Mouse (Mus musculus) gonadal fat pad, adult 2 months (tissue): Measurements from ENCODE around the gene 9830107B12Rik. TPM values are rescaled to one million over a fixed set of nuclear protein-coding genes. Genes with fewer than 3 reads are reported as not detected.
"Not testable (repeated sequence)": the region's sequence is repeated elsewhere in the genome, so short reads cannot be mapped to it uniquely, and the experiment has no call there.

Experiments
- DNase-seq: peaks from one replicate; pipeline ENCODE4 v3.0.0-alpha.2; 2012; ENCODE audit warnings: low read depth
- polyA plus RNA-seq: library from polyadenylated mRNA; depleted of rRNA; stranded (reverse); fragments of >200 nt; gene quantifications from 2 replicates; pipeline ENCODE4 v1.2.3, GENCODE M21; 2012; rRNA removed

The 9830107B12Rik gene
- not detected in 2 replicates for polyA plus RNA-seq

DNA sequence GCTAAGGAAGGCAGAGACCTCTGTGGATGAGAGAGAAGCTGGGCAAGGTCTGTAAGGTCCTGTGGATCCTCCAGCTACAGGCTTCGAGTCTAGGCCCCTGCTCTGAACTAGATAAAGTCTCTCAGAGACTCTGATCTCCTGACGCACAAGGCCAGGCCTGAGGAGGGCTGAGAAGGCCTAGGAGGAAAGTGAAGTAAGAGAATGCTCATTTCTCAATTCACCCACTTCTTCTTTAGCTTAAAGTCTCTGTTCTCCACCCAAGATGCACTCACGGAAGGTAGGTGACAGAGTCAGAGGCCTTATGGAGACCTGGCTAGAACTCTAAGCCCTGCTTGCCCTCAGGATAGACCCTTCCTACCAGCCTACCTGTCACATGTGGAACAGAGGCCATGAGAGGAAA lies at the start of gene 9830107B12Rik:
TSS of gene 9830107B12Rik (minus strand) at position 149 of the 400 bp plus-strand sequence.
- DNase-seq, result no peak

DNA sequence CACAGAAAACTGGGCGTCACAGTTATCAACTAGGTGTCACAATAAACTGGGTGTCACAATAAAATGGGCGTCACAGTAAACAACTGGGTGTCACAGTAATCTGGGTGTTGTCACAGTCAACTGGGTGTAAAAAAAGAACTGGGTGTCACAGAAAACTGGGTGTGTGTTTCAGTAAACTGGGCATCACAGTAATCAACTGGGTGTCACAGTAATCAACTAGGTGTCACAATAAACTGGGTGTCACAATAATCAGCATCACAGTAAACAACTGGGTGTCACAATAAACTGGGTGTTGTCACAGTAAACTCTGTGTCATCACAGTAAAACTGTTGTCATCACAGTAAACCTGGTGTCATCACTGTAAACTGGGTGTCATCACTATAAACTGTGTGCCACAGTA lies 46.3 kb upstream of the 9830107B12Rik start:
- DNase-seq, result no peak

DNA sequence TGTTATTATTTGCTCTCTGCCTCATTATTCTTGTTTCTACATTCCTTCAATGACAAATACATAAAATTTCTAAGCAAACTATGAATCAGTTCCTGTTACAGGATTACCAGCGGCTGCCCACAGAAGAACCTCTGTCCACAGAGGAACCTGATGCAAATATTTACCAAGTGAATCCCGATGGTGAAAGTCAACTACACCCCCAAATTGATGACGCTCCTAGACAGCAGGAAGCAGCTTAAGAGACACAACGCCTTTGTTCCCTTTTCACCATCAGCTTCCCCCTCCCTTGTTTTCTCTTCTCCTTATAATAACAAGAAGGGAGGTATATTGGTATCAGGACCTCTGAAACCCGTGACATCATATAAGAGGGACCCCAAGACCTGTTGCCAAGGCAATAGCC lies 39.2 kb upstream of the 9830107B12Rik start:
- no peak for DNase-seq

DNA sequence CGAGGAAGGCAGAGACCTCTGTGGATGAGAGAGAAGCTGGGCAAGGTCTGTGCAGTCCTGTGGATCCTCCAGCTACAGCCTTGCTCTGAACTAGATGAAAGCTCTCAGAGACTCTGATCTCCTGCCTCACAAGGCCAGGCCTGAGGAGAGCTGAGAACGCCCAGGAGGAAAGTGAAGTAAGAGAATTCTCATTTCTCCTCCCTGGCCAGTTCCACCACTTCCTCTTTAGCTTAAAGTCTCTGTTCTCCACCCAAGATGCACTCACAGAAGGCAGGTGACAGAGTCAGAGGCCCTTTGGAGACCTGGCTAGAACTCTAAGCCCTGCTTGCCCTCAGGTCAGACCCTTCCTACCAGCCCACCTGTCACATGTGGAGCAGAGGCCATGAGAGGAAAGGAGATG lies 21.0 kb upstream of the 9830107B12Rik start, which contains the start of gene A530064D06Rik:
TSS of gene A530064D06Rik (minus strand) at position 173 of the 400 bp plus-strand sequence.
- not testable (repeated sequence) for DNase-seq

DNA sequence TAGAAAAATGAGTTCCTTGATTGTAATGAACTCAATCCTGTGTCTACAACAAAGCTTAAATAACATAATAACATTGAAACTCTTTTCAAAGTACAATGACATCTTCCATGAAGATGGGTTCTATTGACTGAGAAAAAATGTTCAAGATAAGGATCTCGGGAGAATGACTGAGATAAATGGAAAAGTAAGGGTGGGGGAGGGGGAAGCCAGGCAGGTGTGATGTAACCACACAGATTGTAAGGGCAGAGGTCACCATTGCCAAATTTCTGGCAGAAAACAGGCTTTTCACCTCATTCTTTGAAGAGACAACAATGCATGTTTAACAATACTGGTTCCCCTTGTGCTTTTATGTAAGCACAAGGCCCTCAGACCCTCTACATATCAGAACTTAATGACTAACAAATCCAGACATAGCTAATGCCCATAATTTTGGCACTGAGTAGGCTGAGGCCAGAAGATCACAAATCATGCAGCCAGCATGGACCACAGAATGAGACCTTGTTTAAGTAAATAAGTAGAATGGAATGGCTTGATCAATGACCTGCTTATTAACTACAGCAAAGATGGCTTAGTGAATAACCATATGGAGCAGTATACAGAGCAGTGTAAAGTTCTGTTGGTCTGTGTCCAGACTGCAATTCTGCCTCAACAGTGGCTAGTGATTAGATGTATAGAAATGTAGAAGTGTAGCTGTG lies 11.5 kb upstream of the 9830107B12Rik start:
- no peak for DNase-seq

DNA sequence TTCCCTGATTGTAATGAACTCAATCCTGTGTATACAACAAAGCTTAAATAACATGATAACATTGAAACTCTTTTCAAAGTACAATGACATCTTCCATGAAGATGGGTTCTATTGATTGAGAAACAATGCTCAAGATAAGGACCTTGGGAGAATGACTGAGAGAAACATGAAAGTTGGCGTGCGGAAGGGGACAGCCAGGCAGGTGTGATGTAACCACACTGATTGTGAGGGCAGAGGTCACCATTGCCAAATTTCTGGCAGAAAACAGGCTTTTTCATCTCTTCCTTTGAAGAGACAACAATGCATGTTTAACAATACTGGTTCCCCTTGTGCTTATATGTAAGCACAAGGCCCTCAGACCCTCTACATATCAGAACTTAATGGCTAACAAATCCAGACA lies 13.3 kb downstream of the 9830107B12Rik start:
- DNase-seq, result no peak

DNA sequence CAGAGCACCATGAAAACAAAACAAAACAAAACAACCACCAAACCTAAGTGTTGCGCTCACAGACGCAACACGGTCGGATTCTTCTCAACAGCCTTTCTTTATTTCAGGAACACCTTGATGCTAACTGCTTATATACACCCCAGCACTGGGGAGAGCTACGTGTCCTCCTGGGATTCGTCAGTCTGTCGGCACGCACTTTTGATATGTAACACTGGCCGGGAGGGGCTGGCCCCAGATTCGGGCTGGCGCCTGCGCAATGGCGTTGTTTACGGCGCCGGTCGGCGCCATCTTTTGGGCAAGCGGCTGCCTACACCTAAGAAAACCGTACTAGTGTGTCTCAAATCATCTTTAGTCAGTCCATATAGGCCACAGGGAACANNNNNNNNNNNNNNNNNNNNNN lies 25.6 kb downstream of the 9830107B12Rik start:
- no peak for DNase-seq

- no peak for DNase-seq
Measured at GRCm38 (mm10) chr17:48119656-48120055, 26.4 kb downstream of the 9830107B12Rik start.

DNA sequence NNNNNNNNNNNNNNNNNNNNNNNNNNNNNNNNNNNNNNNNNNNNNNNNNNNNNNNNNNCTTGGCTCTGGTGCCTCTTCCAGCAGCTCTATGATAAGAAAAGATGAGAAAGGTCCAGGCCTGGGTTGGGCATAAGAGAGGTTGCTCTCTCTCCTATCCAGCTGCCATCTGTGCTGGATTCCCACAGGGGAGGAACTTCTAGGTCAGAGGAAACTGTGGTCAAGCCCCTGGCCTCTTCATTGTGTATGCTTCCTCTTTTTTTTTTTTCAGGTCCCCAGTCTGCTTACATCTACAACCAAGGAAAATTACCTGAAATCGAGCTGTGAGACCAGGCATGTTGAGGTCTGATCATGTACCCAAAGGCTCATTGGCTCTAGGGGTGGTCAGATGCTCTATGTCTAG lies 27.5 kb downstream of the 9830107B12Rik start:
- no peak for DNase-seq

DNA sequence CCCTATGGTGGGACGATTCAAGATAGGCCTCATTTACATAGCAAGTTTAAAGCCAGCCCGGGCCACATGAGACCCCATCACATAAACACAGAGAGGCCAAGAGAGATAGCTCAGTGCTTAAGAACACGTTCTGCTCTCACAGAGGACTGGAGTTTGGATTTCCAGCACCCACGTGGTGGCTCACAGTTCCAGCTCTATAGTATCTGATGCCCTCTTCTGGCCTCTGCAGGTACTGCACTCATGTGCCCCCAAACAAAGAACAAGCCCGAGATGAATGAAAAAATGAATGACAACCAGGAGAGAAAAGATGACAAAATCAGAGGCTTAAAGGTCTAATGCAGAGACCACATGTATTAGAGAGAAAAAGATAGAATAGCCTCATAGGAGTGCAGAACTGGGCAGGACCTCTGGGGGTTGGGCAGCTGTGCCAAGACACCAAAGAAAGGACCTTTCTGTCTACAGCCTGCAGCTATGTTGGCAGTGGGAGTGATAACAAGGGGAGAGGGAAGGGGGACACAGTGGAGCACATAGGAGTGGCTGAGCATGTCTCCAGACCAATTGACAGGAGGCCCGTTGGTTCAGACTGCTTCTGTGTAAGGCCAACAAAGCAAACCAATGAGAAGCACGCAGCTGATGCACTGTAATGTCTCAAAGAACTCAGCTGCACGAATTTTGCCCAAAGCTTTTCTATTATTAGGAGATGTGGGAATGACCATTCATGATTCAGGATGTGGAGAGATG lies 35.4 kb downstream of the 9830107B12Rik start:
- no peak for DNase-seq

GRCm38 (mm10) chr17:48108520-48108919 lies 37.5 kb downstream of the 9830107B12Rik start:
- no peak for DNase-seq

- DNase-seq, result no peak
Measured at GRCm38 (mm10) chr17:48107862-48108261, 38.2 kb downstream of the 9830107B12Rik start.

- DNase-seq, result no peak
Measured at GRCm38 (mm10) chr17:48107333-48107732, 38.7 kb downstream of the 9830107B12Rik start.

DNA sequence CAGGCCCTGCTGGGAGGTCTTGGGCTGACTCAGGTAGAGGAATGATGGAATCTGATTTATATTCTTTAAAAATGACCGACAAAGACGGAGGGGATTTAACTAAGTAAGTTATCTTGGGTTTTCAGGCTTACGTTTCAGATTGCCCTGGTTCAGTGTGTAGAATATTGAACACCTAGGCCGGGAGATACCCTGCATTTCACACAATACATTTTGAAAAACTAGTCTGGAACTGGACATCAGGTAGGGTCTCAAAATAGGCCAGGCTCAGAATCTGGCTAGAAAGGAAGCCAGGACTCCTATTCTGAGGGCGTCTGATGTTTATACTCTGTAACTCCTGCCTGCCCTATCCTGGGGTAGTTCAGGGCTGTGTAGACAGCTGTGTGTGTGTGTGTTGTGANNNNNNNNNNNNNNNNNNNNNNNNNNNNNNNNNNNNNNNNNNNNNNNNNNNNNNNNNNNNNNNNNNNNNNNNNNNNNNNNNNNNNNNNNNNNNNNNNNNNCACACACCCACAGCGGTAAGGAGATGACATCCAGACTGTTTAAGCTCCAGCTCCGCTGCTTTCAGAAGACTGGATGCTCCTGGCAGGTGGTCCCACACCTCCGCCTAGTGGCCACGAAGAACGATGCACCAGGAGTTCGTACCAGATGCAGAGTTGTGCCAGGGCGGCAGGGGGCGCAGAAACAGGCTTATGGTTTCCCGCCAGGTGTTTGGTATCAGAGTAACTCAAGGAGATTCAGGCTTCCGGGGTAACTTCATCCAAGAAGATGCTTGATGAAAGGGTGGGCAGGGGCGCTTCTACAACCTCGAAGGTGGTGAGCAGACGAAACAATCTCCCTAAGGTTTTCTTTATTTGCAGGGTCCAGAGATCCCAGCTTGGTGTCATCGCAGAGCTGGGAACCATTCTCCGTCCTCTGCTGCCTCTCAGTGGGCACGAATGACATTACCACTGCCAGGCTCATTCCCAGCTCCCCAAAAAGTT lies 45.3 kb downstream of the 9830107B12Rik start:
- DNase-seq, result peak; percentile 22

- no peak for DNase-seq
Measured at GRCm38 (mm10) chr17:48099312-48099711, 46.8 kb downstream of the 9830107B12Rik start.

DNA sequence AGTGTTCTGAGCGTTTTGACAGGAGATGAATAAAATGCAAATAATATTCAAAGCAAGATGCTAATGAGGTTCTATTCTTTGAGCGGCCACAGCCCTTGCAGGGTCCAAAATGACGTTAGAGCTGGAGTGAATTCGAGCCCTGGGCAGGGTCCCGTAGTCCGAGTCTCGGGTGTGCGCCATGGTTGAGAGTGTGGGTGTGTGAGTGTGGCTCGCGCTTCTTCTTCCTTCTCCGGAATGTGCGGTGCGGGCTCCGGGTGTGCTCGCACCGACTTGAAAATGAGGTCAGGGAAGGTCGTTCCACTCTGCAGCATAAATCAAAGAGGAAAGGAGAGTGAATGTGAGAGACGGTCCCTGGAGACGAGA lies 47.6 kb downstream of the 9830107B12Rik start:
- no peak for DNase-seq

DNA sequence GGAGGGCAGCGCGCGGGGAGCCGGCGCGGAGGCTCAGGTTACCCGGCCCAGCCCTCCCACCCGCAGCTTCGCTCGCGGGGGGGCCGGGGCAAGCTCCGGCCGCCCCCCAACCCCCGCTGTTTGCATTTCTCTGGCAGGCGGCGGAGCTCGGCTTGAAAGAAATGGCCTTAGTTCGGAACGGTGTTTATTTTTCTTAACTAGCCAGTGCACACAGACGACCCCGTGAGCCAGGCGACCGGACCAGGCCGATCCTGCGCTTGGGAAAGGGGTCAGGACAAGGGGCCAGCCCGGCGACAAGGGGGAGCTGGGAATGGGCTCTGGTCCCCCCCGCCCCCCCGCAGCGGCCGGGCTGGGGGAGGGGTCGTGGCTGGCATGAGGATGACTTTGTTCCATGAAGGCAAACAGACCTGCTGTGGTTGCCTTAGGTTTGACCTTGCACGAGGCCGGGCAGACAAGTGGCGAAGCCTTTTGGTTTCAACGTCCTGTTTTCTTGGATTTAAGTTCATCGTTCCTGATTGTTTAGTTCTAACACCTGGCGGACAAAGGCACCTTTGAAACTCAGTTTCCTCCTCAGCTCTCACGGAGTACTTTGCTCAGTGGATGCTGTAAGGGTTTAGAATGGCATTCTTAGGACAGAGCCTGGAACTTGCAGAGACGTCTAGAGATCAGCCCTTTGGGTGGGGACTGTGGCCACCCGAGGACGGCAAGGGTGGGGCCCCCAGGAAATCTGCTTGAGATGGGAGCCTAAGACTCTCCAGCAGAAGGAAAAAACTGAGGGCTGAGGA lies 48.1 kb downstream of the 9830107B12Rik start:
- no peak for DNase-seq

GRCm38 (mm10) chr17:48097011-48097742 lies 48.9 kb downstream of the 9830107B12Rik start:
- no peak for DNase-seq

- no peak for DNase-seq
Measured at GRCm38 (mm10) chr17:48096321-48096720, 49.7 kb downstream of the 9830107B12Rik start.

DNA sequence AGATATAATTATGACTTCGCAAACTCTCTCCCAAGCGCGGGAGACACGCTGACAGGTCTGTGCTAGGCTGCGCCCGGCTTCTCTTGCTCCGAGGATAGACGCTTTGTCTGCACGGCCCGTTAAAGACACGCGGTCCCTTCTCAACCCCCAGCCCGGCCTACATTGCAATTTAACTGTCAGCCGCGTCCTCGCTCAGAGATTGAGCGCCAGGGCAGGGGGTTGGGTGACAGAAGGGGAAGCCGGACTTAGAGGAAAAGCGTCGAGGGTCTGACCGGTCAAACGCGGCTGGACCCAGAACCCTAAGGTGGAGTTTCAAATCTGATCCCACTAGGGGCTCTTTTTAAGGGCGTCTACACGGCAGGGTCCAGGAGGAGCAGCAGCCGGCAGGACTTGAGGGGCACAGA lies 50.3 kb downstream of the 9830107B12Rik start:
- no peak for DNase-seq
